Mouse (Mus musculus): ENCODE data around the gene Prss38.

Gene Prss38

GRCm38 (mm10) chr11:59324777-59325176, 50.7 kb downstream of the Prss38 start:
- no peak for DNase-seq (ENCODE audit: low spot score)

- DNase-seq (ENCODE audit: low spot score), result no peak
These were observed 52.5 kb downstream of the Prss38 start for GRCm38 (mm10) chr11:59322988-59323387.

Measured in urinary bladder, postnatal 10 days (tissue).